Mouse (Mus musculus) cerebellum, adult 2 months (tissue): ENCODE data around the gene Slc22a5.

Experiments
- CTCF ChIP-seq: fragments of 200-500 bp; IDR thresholded peaks from 2 replicates; pipeline ENCODE4 v1.5.1; 2011; ENCODE audit warnings: low read depth, mild to moderate bottlenecking, control low read depth, low read length, moderate library complexity, borderline replicate concordance; ENCODE audit not compliant: insufficient read depth
- POLR2A ChIP-seq: fragments of 200-500 bp; IDR thresholded peaks from 2 replicates; pipeline ENCODE4 v1.6.1; 2011; ENCODE audit warnings: low read length, control low read depth, borderline replicate concordance; ENCODE audit not compliant: insufficient read depth

GRCm38 (mm10) chr11:53899981-53900380, 8.5 kb upstream of the Slc22a5 start:
- no peak for TF ChIP-seq CTCF
- no peak for TF ChIP-seq POLR2A
